Mouse (Mus musculus) heart, adult 18-20 months (tissue): ENCODE measurements around the gene Gcm2. TPM values are rescaled to one million over a fixed set of nuclear protein-coding genes. Genes with fewer than 3 reads are reported as not detected.

Source experiments
- DNase-seq, 2 experiments: peaks; one replicate each; pipeline ENCODE4 v3.0.0; 2021 to 2022; ENCODE audit warnings: mixed read lengths in 1 of 2
- total RNA-seq, 2 experiments: library from RNA; stranded (reverse); gene quantifications; 2 replicates each; pipeline ENCODE4 v1.2.3; 2021

Gene Gcm2
- total RNA-seq, 2 experiments from 2014 or later: not detected

DNA sequence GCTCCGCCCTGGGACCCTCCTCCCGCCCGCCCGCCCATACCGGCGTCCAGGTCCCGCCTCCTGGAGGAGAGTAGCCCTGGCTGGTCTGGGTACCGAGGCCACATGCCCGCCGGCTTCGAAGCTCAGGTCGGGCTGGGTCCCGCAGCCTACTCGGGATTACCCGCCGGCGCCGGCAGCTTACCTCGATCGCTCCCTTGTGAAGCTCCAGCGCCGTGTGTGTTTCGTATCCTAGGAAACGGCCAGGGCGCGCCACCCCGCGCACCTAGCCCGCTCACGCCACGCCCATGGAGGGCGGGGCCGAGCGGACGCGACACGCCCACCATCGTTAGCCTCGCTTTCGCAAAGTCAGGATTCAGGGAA lies 31.4 kb downstream of the Gcm2 start, which contains the start of gene Mak:
Mak (minus strand) TSS at position 286 of the 360 bp plus-strand sequence.
- peak; percentile 5 to 23 for DNase-seq

DNA sequence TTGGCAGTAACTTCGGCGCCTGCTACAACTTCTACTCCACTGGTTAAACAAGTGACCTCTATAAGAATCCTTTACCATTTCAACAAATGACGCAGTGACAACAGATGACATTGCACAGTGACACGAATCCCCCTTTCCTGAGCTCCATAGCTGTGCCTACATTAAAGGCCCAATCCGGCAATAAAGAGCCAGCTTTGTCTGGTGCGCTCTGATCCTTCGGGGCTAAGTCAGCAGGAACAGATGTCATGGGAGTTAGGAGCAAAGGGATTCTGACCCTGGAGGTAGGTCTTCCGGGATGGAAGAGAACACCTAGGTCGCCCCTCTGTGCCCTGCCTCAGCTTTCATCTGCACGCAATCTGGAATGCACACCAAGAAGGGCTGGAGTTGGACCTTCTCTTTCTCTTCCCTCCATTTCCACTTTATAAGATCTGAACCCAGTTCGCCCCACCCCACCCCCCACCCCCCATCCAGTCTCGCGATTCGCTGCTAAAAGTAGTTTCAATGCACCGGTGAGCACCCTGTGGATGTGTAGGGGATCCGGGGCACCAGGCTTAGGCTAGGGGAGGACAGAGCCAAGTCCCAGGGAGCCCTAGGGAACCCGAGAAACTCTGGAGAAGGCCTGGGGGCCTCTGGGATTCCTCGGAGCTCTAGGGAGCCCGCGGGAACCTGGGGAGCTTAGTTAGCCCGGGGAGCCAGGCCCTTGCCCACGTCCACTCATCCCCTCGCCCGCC lies 32.0 kb downstream of the Gcm2 start:
- no peak for DNase-seq

GRCm38 (mm10) chr13:41077921-41078320 lies 32.9 kb downstream of the Gcm2 start:
- DNase-seq: no peak

- DNase-seq: no peak
Observed at GRCm38 (mm10) chr13:41073819-41074218, 37.0 kb downstream of the Gcm2 start.

GRCm38 (mm10) chr13:41071617-41072016 lies 39.2 kb downstream of the Gcm2 start:
- DNase-seq: no peak

- DNase-seq: no peak
Observed at GRCm38 (mm10) chr13:41067618-41068017, 43.2 kb downstream of the Gcm2 start.

GRCm38 (mm10) chr13:41051965-41052364 lies 58.9 kb downstream of the Gcm2 start:
- no peak for DNase-seq

Other genes starting within 250 kb of the Gcm2 start
- gene Pak1ip1, start 110.0 kb downstream of the Gcm2 start, total RNA-seq: 10 to 100 TPM; 25.7 to 26.5 TPM
- 100 to 1,000 TPM; 180 to 185 TPM for gene Tmem14c, start 94.7 kb downstream of the Gcm2 start, total RNA-seq
- under 1 TPM in 1 of 2 experiments, not detected in 1; 0.31 TPM for gene Mak, start 31.3 kb downstream of the Gcm2 start, total RNA-seq
- not detected for gene Sycp2l, start 3.3 kb upstream of the Gcm2 start, total RNA-seq
- gene Elovl2, start 109.4 kb upstream of the Gcm2 start, total RNA-seq: under 1 TPM; 0.13 to 0.17 TPM
- 10 to 100 TPM; 24.7 to 27.5 TPM for gene Smim13, start 138.8 kb upstream of the Gcm2 start, total RNA-seq
- gene Gm17364, start 162.9 kb upstream of the Gcm2 start, total RNA-seq: not detected